Mouse (Mus musculus): ENCODE data around the gene Thumpd3. TPM values are rescaled to one million over a fixed set of nuclear protein-coding genes. Genes with fewer than 3 reads are reported as not detected.

Thumpd3 gene
- total RNA-seq (2018; cell fraction: chromatin; rRNA removed), result 100 to 1,000 TPM in 7 of 26 experiments, 10 to 100 TPM in 19; 33.1 to 122 (median 72.7) TPM
- 10 to 100 TPM; 20.9 to 50.2 (median 38.7) TPM for total RNA-seq (2018; cell fraction: cytosol; rRNA removed)
- total RNA-seq (2018; cell fraction: nucleus; rRNA removed), result 100 to 1,000 TPM in 3 of 26 experiments, 10 to 100 TPM in 23; 27.5 to 104 (median 53.4) TPM
- 41.1 to 75.6 TPM (median 49.0 TPM) in 3 replicates for polyA plus RNA-seq (2018)

DNA sequence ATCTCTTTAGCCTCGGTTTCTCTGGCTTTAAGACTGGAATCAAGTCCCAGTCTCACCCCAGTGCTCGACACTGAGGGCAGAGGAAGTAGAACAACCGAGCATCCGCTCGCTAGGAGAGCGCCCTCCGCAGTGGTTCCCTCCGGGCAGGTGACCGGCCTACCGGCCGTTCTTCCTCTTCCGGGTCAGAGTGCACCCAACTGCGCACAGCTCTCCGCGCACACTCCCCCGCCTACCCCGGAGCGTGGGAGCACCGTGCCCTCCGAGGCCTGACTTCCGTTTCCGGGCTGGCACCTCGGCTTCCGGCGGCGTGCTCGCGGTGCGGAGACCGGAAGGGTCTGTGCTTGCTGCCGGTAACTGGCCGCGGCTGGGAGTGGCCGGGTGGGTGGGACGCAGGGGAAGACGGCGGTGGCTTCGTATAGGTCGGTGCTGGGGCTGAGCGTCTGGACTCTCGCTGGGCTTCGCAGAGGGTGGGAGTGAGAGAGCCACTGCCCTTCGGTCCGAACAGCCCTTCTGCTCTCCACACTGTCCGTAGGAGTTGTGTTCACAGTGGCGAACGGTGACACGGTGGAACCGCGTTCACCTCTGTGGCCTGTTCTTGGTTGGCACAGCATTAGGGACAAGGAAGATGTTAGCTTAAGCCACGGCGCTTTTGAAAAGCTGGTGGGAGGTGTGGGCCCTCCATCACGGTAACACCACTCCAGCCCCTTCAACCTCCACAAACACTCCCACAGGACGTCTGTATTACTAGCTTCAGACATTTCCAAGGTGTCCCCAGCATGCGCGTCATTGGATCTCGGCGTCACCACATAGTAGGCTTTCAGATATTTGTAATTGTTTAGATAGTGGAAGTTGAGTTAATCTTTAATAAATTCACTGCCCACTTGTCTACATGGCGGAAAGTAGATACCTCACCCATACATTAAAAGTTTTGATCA is at the start of gene Thumpd3:
Gene Thumpd3, plus strand, starts transcription at position 185 of the 935 bp plus-strand sequence.
- Histone ChIP-seq H3K27ac (peak within 1 kb of the TSS; percentile 91), H3K79me2 (ENCODE audit: inconsistent target) (peaks cover 18% of the 10 kb centered on the region), H3K36me3 (ENCODE audit: inconsistent target) (peaks cover 21% of the 10 kb centered on the region; the same call in 1 of the 2 replicates), H3K4me3 (ENCODE audit: inconsistent target) (peak within 1 kb of the TSS; percentile 93)
- WGBS (ENCODE audit: missing documents), result under 1% methylated on average over 59 of the region's 59 CpGs

DNA sequence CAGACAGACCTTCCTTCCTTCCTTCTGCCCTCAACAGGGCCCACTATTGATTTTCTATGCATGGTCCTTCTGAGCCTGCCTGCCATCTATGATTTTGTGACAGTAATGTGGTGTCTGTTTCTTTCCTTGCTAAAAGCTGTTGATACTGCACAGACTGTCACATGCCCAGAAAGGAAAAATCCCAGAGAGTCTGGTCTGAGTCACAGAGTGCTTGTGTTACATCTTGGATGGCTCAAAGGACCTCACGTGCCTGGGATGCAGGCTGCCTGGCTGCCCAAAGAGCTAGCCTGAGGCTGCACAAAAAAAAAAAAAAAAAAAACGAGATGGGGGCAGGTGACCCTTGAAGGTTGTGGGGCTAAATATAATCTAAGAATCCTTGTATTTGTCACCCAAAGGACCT is 46.8 kb upstream of the Thumpd3 start:
- Histone ChIP-seq H3K27ac (no peak overlapping the region), H3K79me2 (ENCODE audit: inconsistent target) (no peaks in the 10 kb centered on the region), H3K4me3 (ENCODE audit: inconsistent target) (no peak overlapping the region), H3K36me3 (ENCODE audit: inconsistent target) (no peaks in the 10 kb centered on the region)
- WGBS (ENCODE audit: missing documents), result 72% methylated on average over 2 of the region's 2 CpGs

DNA sequence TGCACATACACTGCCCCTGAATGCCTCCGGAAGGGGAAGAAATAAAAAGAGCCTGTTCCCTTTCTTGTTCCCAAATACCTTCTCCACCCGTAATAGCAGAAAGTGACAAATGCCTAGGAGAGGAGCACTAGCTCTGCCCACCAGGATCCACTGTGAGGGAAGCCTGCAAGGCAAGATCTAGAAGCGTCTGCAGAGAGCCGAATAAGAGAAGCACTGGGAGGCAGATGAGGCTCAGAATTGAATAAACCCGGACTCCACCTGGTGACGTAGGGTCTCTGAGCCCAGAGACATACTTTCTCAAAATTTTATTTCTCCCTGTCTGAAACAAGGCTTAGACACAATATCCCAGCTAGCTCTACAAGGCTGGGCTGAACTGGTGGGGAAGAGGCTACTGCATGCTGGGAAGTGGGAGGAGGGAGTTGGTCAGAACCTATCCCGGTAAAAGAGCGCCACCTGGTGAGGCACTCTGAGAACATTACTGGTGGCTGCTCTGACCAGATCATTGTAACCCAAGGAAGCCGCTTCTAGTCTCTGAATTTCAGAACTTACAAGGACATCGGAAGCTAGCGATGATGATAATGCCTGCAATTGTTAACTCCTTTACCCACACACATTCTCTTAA is 45.2 kb upstream of the Thumpd3 start:
- Histone ChIP-seq H3K4me3 (ENCODE audit: inconsistent target) (no peak overlapping the region), H3K79me2 (ENCODE audit: inconsistent target) (no peaks in the 10 kb centered on the region), H3K27ac (no peak overlapping the region), H3K36me3 (ENCODE audit: inconsistent target) (no peaks in the 10 kb centered on the region)
- 22% methylated on average over 11 of the region's 11 CpGs for WGBS (ENCODE audit: missing documents)

DNA sequence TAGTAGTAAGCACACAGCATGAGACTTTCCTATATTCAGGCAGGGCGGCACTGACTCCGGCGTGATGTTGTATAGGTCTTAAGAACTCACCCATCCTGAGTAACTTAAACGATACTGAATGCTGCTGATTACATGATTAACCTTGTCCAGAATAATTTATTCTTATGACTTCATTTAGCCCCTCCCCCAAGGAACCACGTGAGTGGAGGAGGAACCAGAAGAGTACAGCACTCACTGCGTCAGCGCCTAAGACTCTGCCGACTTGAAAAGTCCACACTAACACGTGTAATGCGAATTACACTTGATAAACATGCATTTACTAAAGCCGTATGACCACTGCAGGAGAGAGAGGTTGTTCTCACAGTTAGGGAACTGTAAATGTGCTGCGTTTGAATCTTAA is 44.3 kb upstream of the Thumpd3 start:
- Histone ChIP-seq H3K4me3 (ENCODE audit: inconsistent target) (no peak overlapping the region), H3K36me3 (ENCODE audit: inconsistent target) (no peaks in the 10 kb centered on the region), H3K79me2 (ENCODE audit: inconsistent target) (no peaks in the 10 kb centered on the region), H3K27ac (no peak overlapping the region)
- 55% methylated on average over 12 of the region's 12 CpGs for WGBS (ENCODE audit: missing documents)

DNA sequence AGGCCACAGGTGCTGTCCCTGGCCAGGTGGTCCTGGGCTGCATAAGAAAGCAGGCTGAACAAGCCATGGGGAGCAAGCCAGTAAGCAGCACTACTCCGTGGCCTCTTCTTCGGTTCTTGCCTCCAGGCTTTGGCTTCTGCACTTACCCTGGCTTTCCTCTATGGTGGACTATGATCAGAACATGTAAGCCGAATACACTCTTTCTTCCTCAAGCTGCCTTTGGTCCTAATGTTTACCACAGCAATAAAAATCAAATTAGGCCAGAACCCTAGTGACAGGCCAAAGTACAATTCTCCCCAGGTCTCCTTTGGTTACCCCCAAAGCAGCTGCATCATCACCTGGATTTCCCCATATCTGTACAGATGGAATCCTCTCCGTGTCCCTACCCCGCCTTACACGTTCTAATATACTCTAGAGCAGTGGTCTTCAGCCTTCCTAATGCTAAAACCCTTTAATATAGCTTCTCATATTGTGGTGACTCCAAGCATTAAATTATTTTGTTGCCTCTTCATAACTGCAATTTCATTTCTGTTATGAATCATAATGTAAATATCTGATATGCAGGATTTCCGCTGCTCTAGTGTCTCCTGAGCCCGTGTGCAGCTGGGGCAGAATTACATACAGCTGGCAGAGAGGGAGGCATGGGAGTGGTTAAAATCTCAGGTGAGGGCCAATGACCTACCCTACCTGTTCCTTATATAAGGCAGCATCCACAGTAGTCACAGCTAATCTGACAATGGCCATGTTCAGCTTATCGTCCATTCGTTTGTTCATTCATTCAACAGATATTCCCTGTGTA is 42.5 kb upstream of the Thumpd3 start:
- Histone ChIP-seq H3K27ac (no peak overlapping the region), H3K79me2 (ENCODE audit: inconsistent target) (no peaks in the 10 kb centered on the region), H3K4me3 (ENCODE audit: inconsistent target) (no peak overlapping the region), H3K36me3 (ENCODE audit: inconsistent target) (no peaks in the 10 kb centered on the region)
- 93% methylated on average over 10 of the region's 10 CpGs for WGBS (ENCODE audit: missing documents)

DNA sequence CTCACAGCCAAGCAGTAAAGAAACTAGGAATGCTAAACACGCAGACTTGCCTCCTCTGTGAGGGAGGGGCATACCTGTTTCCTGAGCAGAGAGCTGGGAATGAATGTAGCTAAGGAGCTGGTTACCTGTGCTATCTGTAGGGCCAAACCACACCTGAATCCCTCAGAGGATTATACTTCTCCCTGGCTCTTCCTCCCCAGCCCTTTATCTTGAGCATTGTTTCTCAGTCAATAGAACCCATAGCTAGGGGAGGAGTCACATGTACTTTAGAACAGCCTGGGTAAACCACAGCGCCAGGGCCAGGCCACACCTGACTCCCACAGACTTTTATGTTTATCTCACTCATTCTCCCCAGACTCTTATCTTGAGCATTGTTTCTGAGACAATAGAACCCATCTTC is 39.2 kb upstream of the Thumpd3 start:
- Histone ChIP-seq H3K36me3 (ENCODE audit: inconsistent target) (no peaks in the 10 kb centered on the region), H3K4me3 (ENCODE audit: inconsistent target) (no peak overlapping the region), H3K27ac (no peak overlapping the region), H3K79me2 (ENCODE audit: inconsistent target) (no peaks in the 10 kb centered on the region)
- 92% methylated on average over 2 of the region's 2 CpGs for WGBS (ENCODE audit: missing documents)

DNA sequence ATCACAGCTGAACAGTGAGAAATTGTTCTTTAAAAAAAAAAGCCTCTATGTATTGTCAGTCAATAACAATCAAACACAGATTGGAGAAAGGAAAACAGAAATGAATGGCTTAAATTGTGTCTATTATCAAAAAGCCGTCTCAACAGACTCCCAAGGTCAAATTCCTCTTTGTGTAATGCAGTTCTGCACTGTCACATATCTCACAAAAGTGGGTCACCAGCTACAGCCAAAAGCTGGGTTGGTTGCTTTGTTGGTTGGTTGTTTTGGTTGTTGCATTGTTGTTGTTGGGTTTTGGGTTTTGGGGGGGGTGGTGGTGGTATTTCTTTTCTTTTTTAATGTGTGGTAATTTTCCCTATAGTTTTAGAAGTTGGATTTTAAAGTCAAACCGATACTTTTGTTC is 34.1 kb upstream of the Thumpd3 start:
- H3K79me2 ChIP-seq (ENCODE audit: inconsistent target), result no peaks in the 10 kb centered on the region
- 95% methylated on average over 2 of the region's 2 CpGs for WGBS (ENCODE audit: missing documents)
- H3K36me3 ChIP-seq (ENCODE audit: inconsistent target), result no peaks in the 10 kb centered on the region
- no peak overlapping the region for H3K4me3 ChIP-seq (ENCODE audit: inconsistent target)
- no peak overlapping the region for H3K27ac ChIP-seq

DNA sequence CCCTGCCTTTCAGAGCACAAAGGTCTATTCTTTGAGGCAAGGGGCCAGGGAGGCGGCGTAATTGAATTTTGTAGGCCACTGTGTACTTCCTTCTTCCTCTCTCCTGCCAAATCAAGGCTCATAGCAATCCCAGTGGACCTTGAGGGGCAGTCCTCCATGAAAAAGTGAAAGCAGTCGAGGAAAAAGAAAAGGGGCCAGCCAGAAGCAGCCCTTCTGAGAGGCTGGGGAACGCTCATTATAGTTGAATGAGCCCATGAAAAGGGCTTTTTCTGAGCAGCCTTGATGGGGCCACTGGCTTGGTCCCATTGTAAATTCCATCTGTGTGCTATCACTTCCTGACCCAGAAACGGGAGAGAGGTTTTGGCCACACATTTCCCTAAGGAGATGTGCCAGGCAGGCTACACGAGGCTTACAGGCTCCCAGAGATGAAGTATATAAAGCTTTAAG is 33.5 kb upstream of the Thumpd3 start:
- 73% methylated on average over 6 of the region's 6 CpGs for WGBS (ENCODE audit: missing documents)
- Histone ChIP-seq H3K36me3 (ENCODE audit: inconsistent target) (no peaks in the 10 kb centered on the region), H3K27ac (no peak overlapping the region), H3K4me3 (ENCODE audit: inconsistent target) (no peak overlapping the region), H3K79me2 (ENCODE audit: inconsistent target) (no peaks in the 10 kb centered on the region)

DNA sequence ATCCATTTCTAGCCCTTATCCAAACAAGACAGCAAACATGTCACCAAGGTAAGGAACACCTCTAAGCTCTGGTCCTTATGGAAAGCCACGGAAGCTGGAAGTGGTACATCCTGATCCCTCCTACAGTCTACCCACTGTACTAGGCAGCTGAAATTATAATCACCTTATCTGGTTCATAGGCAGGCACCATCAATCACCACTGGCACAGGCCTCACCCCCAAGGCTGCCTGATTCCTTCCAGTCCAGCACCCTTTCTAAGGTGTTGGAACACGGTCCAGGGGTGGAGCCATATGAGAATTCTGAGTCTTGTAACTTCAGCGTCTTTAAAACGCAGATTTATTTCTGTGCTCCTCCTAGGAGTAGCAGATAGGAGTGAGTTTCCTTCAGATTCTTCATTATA is 32.5 kb upstream of the Thumpd3 start:
- H3K79me2 ChIP-seq (ENCODE audit: inconsistent target), result no peaks in the 10 kb centered on the region
- H3K36me3 ChIP-seq (ENCODE audit: inconsistent target), result no peaks in the 10 kb centered on the region
- H3K27ac ChIP-seq, result no peak overlapping the region
- 95% methylated on average over 4 of the region's 4 CpGs for WGBS (ENCODE audit: missing documents)
- no peak overlapping the region for H3K4me3 ChIP-seq (ENCODE audit: inconsistent target)

DNA sequence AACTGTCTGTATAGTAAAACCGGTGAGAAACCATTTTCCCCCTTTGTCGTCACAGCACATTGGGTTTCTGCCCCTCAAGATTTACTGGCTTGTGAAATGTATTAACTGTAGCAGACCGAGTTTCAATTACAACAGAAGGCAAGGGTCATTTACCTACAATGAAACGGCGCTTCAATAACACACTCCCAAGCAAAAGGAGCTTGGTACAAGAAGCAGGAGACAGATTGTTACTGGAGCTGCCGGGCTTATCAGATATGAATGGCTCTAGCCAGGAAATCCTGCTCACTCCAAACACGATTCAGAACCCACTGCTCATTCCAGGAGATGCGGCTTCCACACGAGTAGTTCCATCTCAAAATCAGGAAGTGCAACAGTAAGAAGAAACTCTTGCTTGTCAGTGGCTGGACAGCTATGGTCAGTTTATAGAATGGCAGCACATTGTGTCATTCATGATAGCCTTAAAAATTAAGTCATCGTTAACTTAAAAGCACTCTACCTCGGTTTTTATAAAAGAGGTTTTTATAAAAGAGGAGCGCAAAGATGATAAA is 28.5 kb upstream of the Thumpd3 start:
- no peaks in the 10 kb centered on the region for H3K79me2 ChIP-seq (ENCODE audit: inconsistent target)
- peak overlapping the region; percentile 6; the same call in 1 of the 2 replicates for H3K4me3 ChIP-seq (ENCODE audit: inconsistent target)
- H3K36me3 ChIP-seq (ENCODE audit: inconsistent target), result no peaks in the 10 kb centered on the region
- H3K27ac ChIP-seq, result no peak overlapping the region
- 22% methylated on average over 12 of the region's 12 CpGs for WGBS (ENCODE audit: missing documents)

DNA sequence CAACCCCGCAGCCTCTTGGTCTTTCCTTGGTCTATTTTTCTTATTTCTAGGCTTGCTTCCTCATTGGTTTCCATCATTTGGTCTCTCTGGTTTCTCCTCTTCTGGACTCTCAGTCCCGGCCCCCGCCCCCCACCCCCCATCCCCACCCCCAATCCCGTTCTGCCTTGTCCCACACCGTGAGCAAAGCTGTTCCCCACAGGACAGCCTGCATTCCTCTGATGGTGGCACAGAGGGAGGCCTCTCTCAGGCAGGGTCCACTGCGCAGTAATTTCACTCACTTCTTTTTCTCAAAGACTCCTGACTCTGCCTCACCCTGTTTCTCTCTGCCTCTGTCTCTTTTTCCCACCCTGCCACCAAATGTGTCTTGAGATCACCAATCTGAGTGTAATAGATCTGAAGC is 27.9 kb upstream of the Thumpd3 start:
- H3K4me3 ChIP-seq (ENCODE audit: inconsistent target), result no peak overlapping the region
- WGBS (ENCODE audit: missing documents), result 68% methylated on average over 4 of the region's 6 CpGs
- H3K36me3 ChIP-seq (ENCODE audit: inconsistent target), result no peaks in the 10 kb centered on the region
- H3K79me2 ChIP-seq (ENCODE audit: inconsistent target), result no peaks in the 10 kb centered on the region
- H3K27ac ChIP-seq, result no peak overlapping the region

DNA sequence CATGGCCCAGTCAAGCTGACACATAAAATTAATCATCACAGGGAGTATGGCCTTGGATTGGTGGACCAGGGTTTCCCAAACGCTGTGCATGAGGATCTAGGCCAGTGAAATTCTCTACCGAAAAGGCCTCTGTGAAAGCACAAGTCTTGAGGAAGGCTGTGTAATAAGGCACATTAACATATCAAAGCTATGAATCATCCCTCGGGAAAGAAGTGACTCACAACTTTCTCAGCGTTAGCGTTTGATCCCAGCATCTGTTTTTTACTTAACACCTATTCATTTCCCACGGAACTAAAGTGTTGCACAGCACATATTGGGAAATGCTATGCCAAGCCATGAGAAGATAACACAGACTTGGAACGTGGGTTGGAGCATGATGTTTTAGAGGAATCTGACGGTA is 21.2 kb upstream of the Thumpd3 start:
- Histone ChIP-seq H3K4me3 (ENCODE audit: inconsistent target) (no peak overlapping the region), H3K79me2 (ENCODE audit: inconsistent target) (no peaks in the 10 kb centered on the region), H3K36me3 (ENCODE audit: inconsistent target) (no peaks in the 10 kb centered on the region), H3K27ac (no peak overlapping the region)
- 75% methylated on average over 8 of the region's 8 CpGs for WGBS (ENCODE audit: missing documents)

DNA sequence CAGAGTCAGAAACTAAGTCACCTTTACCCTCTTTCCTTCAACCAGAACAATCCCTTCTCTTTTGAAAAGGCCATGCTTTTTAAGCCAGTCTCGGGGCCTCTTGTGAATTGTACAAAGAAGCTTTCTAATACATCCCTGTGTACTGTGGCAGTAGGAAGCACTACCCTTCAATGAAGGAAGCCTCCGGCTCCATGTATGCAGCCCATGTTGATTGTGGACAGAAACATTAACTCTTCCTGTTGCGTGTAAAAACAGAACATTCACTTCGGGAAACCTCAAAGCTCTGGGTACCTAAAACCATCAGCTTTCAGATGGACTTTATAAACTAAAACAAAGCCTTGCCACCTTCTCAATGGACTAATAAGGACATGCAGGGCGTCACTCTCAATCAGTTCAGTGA is 20.3 kb upstream of the Thumpd3 start:
- 89% methylated on average over 5 of the region's 5 CpGs for WGBS (ENCODE audit: missing documents)

DNA sequence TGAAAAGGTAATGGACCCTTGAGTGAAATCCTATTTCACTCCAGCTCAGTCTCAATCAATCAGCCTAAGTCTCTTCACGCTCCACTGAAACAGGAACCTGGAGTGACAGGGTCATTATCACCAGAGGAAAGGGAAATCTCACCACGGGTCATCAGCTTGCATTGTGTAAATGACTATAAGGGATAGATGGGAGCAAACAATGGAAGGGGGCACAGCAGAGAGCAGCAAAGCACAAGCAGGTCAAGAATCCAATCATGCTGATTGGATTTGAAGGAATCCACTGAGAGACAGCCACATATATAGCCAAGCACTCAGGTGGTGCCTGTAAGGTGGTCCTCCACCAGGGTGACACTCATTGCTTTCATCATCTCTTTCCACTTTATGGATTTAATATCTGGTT is 18.6 kb upstream of the Thumpd3 start:
- H3K79me2 ChIP-seq (ENCODE audit: inconsistent target), result no peaks in the 10 kb centered on the region
- 37% methylated on average over 2 of the region's 2 CpGs for whole genome bisulfite sequencing (ENCODE audit: missing documents)
- H3K36me3 ChIP-seq (ENCODE audit: inconsistent target), result no peaks in the 10 kb centered on the region
- no peak overlapping the region for H3K27ac ChIP-seq
- H3K4me3 ChIP-seq (ENCODE audit: inconsistent target), result no peak overlapping the region

More for the DNA sequence above, 20.3 kb upstream of the Thumpd3 start:
- Histone ChIP-seq H3K27ac (no peak overlapping the region), H3K4me3 (ENCODE audit: inconsistent target) (no peak overlapping the region), H3K36me3 (ENCODE audit: inconsistent target) (no peaks in the 10 kb centered on the region), H3K79me2 (ENCODE audit: inconsistent target) (no peaks in the 10 kb centered on the region)

All from macrophage (primary cell).